9 mouse cellular contexts compared by ENCODE assay signal in genomic region chr13:21997201-21997820, GRCm38 (mm10). TPM values are rescaled to one million over a fixed set of nuclear protein-coding genes. Genes with fewer than 3 reads are reported as not detected.
DNase-seq lines count a peak whose midpoint lies in the region; ATAC-seq and TF ChIP-seq lines count a peak whose summit lies in the region.
"Had no signal": no experiment of that assay in that cellular context is flagged by ENCODE, and none has a peak within 500 bp of the region (broad histone marks: within the 10 kb centered on the region; RNA-seq: fewer than 3 reads in every experiment).

No protein-coding gene starts in this region.

- intact Hi-C loops in gastrocnemius, adult 2 months (cut with DNase I), result no loop called here

- H3K27ac ChIP-seq in gastrocnemius, adult 2 months, result no peak overlapping the region
- no peak overlapping the region for H3K27ac ChIP-seq in midbrain, embryonic 11.5 days (ENCODE audit: low read depth, low read length)
- no peak overlapping the region for H3K27ac ChIP-seq in midbrain, postnatal 0 days (ENCODE audit: low read depth, low read length)
- no peak overlapping the region for H3K27ac ChIP-seq in limb, embryonic 12.5 days

- no peaks in the 10 kb centered on the region for H3K9me3 ChIP-seq in midbrain, embryonic 11.5 days (ENCODE audit: control insufficient read depth, low read length)
- no peaks in the 10 kb centered on the region for H3K9me3 ChIP-seq in midbrain, postnatal 0 days (ENCODE audit: low read length)
- no peaks in the 10 kb centered on the region for H3K9me3 ChIP-seq in limb, embryonic 12.5 days

- WGBS in midbrain, embryonic 11.5 days, result 1% methylated on average over 21 of the region's 21 CpGs
- WGBS in midbrain, postnatal 0 days, result 2% methylated on average over 21 of the region's 21 CpGs
- WGBS in limb, embryonic 12.5 days, result 1% methylated on average over 21 of the region's 21 CpGs

- no peak for TF ChIP-seq CTCF in gastrocnemius, adult 2 months (IDR thresholded peaks at IDR 0.05)
- no peak for TF ChIP-seq CTCF in midbrain, postnatal 0 days (IDR thresholded peaks at IDR 0.05)

- no peak for ATAC-seq in midbrain, embryonic 11.5 days (ENCODE audit: low FRiP score)
- no peak for ATAC-seq in midbrain, postnatal 0 days (ENCODE audit: low FRiP score)
- ATAC-seq in limb, embryonic 12.5 days (ENCODE audit: insufficient number of reproducible peaks, insufficient read depth, low FRiP score, low TSS enrichment, low read depth), result no peak

- peak overlapping the region; percentile 36 for H3K4me2 ChIP-seq in midbrain, embryonic 11.5 days
- no peak overlapping the region for H3K4me2 ChIP-seq in midbrain, postnatal 0 days (ENCODE audit: low read depth, low read length, poor library complexity, severe bottlenecking)
- H3K4me2 ChIP-seq in limb, embryonic 12.5 days, result peak overlapping the region; percentile 35

- no peak overlapping the region for H3K9ac ChIP-seq in midbrain, embryonic 11.5 days (ENCODE audit: low read length)
- no peak overlapping the region for H3K9ac ChIP-seq in midbrain, postnatal 0 days (replicated peaks; ENCODE audit: low read length, poor library complexity, severe bottlenecking)
- H3K9ac ChIP-seq in limb, embryonic 12.5 days (replicated peaks), result no peak overlapping the region

- DNase-seq in gastrocnemius, adult 2 months, result no peak
- DNase-seq in gastrocnemius, postnatal 10 days, result no peak
- DNase-seq in midbrain, embryonic 11.5 days (ENCODE audit: low spot score, missing footprints), result peak; percentile 90
- no peak for DNase-seq in midbrain, postnatal 0 days (ENCODE audit: low spot score)
- no peak for DNase-seq in urinary bladder, adult 2 months (ENCODE audit: low spot score)
- no peak for DNase-seq in embryo, embryonic 10.5 days (ENCODE audit: low spot score)
- DNase-seq in kidney, adult 8-10 months, result no peak
- DNase-seq: gastrocnemius, postnatal 14 days had no signal

- peak overlapping the region; percentile 64; the same call in 1 of the 2 replicates for H3K4me3 ChIP-seq in gastrocnemius, adult 2 months
- peak overlapping the region; percentile 21; the same call in 1 of the 2 replicates for H3K4me3 ChIP-seq in midbrain, embryonic 11.5 days (ENCODE audit: low read depth, low read length)
- no peak overlapping the region for H3K4me3 ChIP-seq in midbrain, postnatal 0 days (ENCODE audit: low read depth, low read length)
- H3K4me3 ChIP-seq in limb, embryonic 12.5 days (replicated peaks), result peak overlapping the region; percentile 15

- H3K4me1 ChIP-seq in midbrain, embryonic 11.5 days (ENCODE audit: control insufficient read depth, insufficient read depth, low read length), result 0 out of 2 replicates have a peak, but pooled peaks cover 3% of the 10 kb centered on the region
- no peaks in the 10 kb centered on the region; the same call in 1 of the 2 replicates for H3K4me1 ChIP-seq in midbrain, postnatal 0 days (ENCODE audit: insufficient read depth, low read length)
- peaks cover 16% of the 10 kb centered on the region; the same call in 1 of the 2 replicates for H3K4me1 ChIP-seq in limb, embryonic 12.5 days (replicated peaks)

- peaks cover 74% of the 10 kb centered on the region for H3K27me3 ChIP-seq in midbrain, embryonic 11.5 days (ENCODE audit: control insufficient read depth, insufficient read depth, low read length)
- H3K27me3 ChIP-seq in midbrain, postnatal 0 days (ENCODE audit: insufficient read depth, low read length), result peaks cover 70% of the 10 kb centered on the region
- H3K27me3 ChIP-seq in limb, embryonic 12.5 days, result peaks cover 83% of the 10 kb centered on the region

- H3K36me3 ChIP-seq in midbrain, embryonic 11.5 days (ENCODE audit: control insufficient read depth, insufficient read depth, low read length), result no peaks in the 10 kb centered on the region
- H3K36me3 ChIP-seq in midbrain, postnatal 0 days (ENCODE audit: insufficient read depth, low read length), result no peaks in the 10 kb centered on the region
- no peaks in the 10 kb centered on the region for H3K36me3 ChIP-seq in limb, embryonic 12.5 days

RNA-seq across cellular contexts. Expression of gene Prss16, which starts 12.2 kb away (rescaled TPM):
- total RNA-seq in gastrocnemius, adult 2 months (2021), result not detected
- not detected for total RNA-seq in gastrocnemius, postnatal 10 days (2021)
- polyA plus RNA-seq in midbrain, embryonic 11.5 days (2014; fragmentation: Nextera tagmentation; extraction: Ambion mirVana), result 0.10 and 0.37 TPM in 2 replicates
- 0.09 and 1.6 TPM in 2 replicates for total RNA-seq in midbrain, postnatal 0 days (2014; rRNA removed)
- not detected in 2 replicates for polyA plus RNA-seq in midbrain, postnatal 0 days (2015; fragmentation: Nextera tagmentation; extraction: Ambion mirVana)
- polyA plus RNA-seq in limb, embryonic 12.5 days (2016; fragmentation: Nextera tagmentation; extraction: Ambion mirVana), result 1.2 TPM in 2 replicates
- polyA plus RNA-seq in urinary bladder, adult 2 months (2012; rRNA removed), result 0.52 and 0.73 TPM in 2 replicates
- total RNA-seq: gastrocnemius, postnatal 14 days had no signal

RNA-seq across cellular contexts. Expression of gene Pom121l2, which starts 16.3 kb away (rescaled TPM):
- not detected for total RNA-seq in gastrocnemius, adult 2 months (2021)
- not detected for total RNA-seq in gastrocnemius, postnatal 10 days (2021)
- not detected in 2 replicates for polyA plus RNA-seq in midbrain, embryonic 11.5 days (2014; fragmentation: Nextera tagmentation; extraction: Ambion mirVana)
- 0.05 and 0.90 TPM in 2 replicates for total RNA-seq in midbrain, postnatal 0 days (2014; rRNA removed)
- not detected in 2 replicates for polyA plus RNA-seq in midbrain, postnatal 0 days (2015; fragmentation: Nextera tagmentation; extraction: Ambion mirVana)
- polyA plus RNA-seq in limb, embryonic 12.5 days (2016; fragmentation: Nextera tagmentation; extraction: Ambion mirVana), result 0.30 and 0.32 TPM in 2 replicates
- not detected in 2 replicates for polyA plus RNA-seq in urinary bladder, adult 2 months (2012; rRNA removed)
- total RNA-seq: gastrocnemius, postnatal 14 days had no signal

RNA-seq across cellular contexts. Expression of gene Hist1h2ah, which starts 38.1 kb away (rescaled TPM):
- total RNA-seq in gastrocnemius, adult 2 months (2021), result 1 to 10 TPM in 1 of 2 experiments, not detected in 1; 3.7 TPM
- total RNA-seq in gastrocnemius, postnatal 10 days (2021), result 100 to 1,000 TPM; 171 to 199 TPM
- polyA plus RNA-seq in midbrain, embryonic 11.5 days (2014; fragmentation: Nextera tagmentation; extraction: Ambion mirVana), result 6.3 and 6.8 TPM in 2 replicates
- 4.5 and 62.6 TPM in 2 replicates for total RNA-seq in midbrain, postnatal 0 days (2014; rRNA removed)
- polyA plus RNA-seq in midbrain, postnatal 0 days (2015; fragmentation: Nextera tagmentation; extraction: Ambion mirVana), result 6.9 TPM in 1 of 2 replicates, not detected in the other
- 24.8 and 50.4 TPM in 2 replicates for polyA plus RNA-seq in limb, embryonic 12.5 days (2016; fragmentation: Nextera tagmentation; extraction: Ambion mirVana)
- 0.46 TPM in 1 of 2 replicates, not detected in the other for polyA plus RNA-seq in urinary bladder, adult 2 months (2012; rRNA removed)

RNA-seq across cellular contexts. Expression of gene Hist1h2bk, which starts 38.4 kb away (rescaled TPM):
- total RNA-seq in gastrocnemius, adult 2 months (2021), result 1 to 10 TPM in 1 of 2 experiments, not detected in 1; 2.6 TPM
- total RNA-seq in gastrocnemius, postnatal 10 days (2021), result 100 to 1,000 TPM; 209 to 249 TPM
- 9.9 and 11.3 TPM in 2 replicates for polyA plus RNA-seq in midbrain, embryonic 11.5 days (2014; fragmentation: Nextera tagmentation; extraction: Ambion mirVana)
- 112 and 321 TPM in 2 replicates for total RNA-seq in midbrain, postnatal 0 days (2014; rRNA removed)
- not detected in 2 replicates for polyA plus RNA-seq in midbrain, postnatal 0 days (2015; fragmentation: Nextera tagmentation; extraction: Ambion mirVana)
- 21.0 and 25.9 TPM in 2 replicates for polyA plus RNA-seq in limb, embryonic 12.5 days (2016; fragmentation: Nextera tagmentation; extraction: Ambion mirVana)
- polyA plus RNA-seq in urinary bladder, adult 2 months (2012; rRNA removed), result 0.18 and 0.74 TPM in 2 replicates

RNA-seq across cellular contexts. Expression of gene Hist1h4i, which starts 43.9 kb away (rescaled TPM):
- 10 to 100 TPM; 24.1 to 25.0 TPM for total RNA-seq in gastrocnemius, adult 2 months (2021)
- 10 to 100 TPM; 77.9 to 89.2 TPM for total RNA-seq in gastrocnemius, postnatal 10 days (2021)
- polyA plus RNA-seq in midbrain, embryonic 11.5 days (2014; fragmentation: Nextera tagmentation; extraction: Ambion mirVana), result 43.8 and 43.9 TPM in 2 replicates
- 10.0 and 19.2 TPM in 2 replicates for total RNA-seq in midbrain, postnatal 0 days (2014; rRNA removed)
- 2.2 and 2.5 TPM in 2 replicates for polyA plus RNA-seq in midbrain, postnatal 0 days (2015; fragmentation: Nextera tagmentation; extraction: Ambion mirVana)
- 30.3 and 34.1 TPM in 2 replicates for polyA plus RNA-seq in limb, embryonic 12.5 days (2016; fragmentation: Nextera tagmentation; extraction: Ambion mirVana)
- polyA plus RNA-seq in urinary bladder, adult 2 months (2012; rRNA removed), result 3.2 and 4.3 TPM in 2 replicates
